Mouse (Mus musculus) midbrain, embryonic 12.5 days (tissue): ENCODE data around the gene Cdcp2. TPM values are rescaled to one million over a fixed set of nuclear protein-coding genes. Genes with fewer than 3 reads are reported as not detected.

Experiments used
- ATAC-seq: fragments of 200-750 bp; cut with Nextera tagmentation; 2 replicates; pipeline ENCODE4 v1.8.0; 2017; ENCODE audit warnings: low read depth, moderate TSS enrichment, moderate library complexity; ENCODE audit not compliant: low FRiP score
- H3K27ac ChIP-seq: fragments of 300-500 bp; sonication (generic); replicated peaks from 2 replicates; pipeline ENCODE4 v1.5.1; 2016; ENCODE audit warnings: mild to moderate bottlenecking
- H3K27me3 ChIP-seq: fragments of 300-500 bp; sonication (generic); 2 replicates; pipeline ENCODE4 v1.6.1; 2016; ENCODE audit warnings: mild to moderate bottlenecking
- H3K36me3 ChIP-seq: fragments of 300-500 bp; sonication (generic); 2 replicates; pipeline ENCODE4 v1.6.1; 2016
- H3K4me1 ChIP-seq: fragments of 300-500 bp; sonication (generic); 2 replicates; pipeline ENCODE4 v1.6.1; 2016
- H3K4me2 ChIP-seq: fragments of 300-500 bp; sonication (generic); replicated peaks from 2 replicates; pipeline ENCODE4 v1.6.1; 2016; ENCODE audit warnings: mild to moderate bottlenecking, moderate library complexity
- H3K4me3 ChIP-seq: fragments of 300-500 bp; sonication (generic); 2 replicates; pipeline ENCODE4 v1.5.1; 2016; ENCODE audit warnings: mild to moderate bottlenecking
- H3K9ac ChIP-seq: fragments of 300-500 bp; sonication (generic); replicated peaks from 2 replicates; pipeline ENCODE4 v1.6.1; 2016; ENCODE audit warnings: mild to moderate bottlenecking, moderate library complexity
- H3K9me3 ChIP-seq: fragments of 300-500 bp; sonication (generic); 2 replicates; pipeline ENCODE4 v1.6.1; 2016; ENCODE audit warnings: mild to moderate bottlenecking
- WGBS: fragments of 180-500 bp; shearing (Covaris S2); methylation state at CpG from one replicate; pipeline ENCODE4 v1.1.7; 2016; 5-methylcytosine and 5-hydroxymethylcytosine counted together
- polyA plus RNA-seq: library from polyadenylated mRNA; unstranded; fragments of >200 nt; fragmentation: Nextera tagmentation; extraction: Ambion mirVana; gene quantifications from 2 replicates; pipeline ENCODE4 v1.2.1, GENCODE M21; 2016

Cdcp2 gene
- polyA plus RNA-seq, 1 experiment from 2014 or later = 0.06 TPM

GRCm38 (mm10) chr4:107138948-107139835 lies 42.5 kb downstream of the Cdcp2 start:
- H3K27me3 ChIP-seq = no peaks in the 10 kb centered on the region; the same call in 1 of the 2 replicates
- H3K4me2 ChIP-seq = no peak overlapping the region
- no peaks in the 10 kb centered on the region for H3K9me3 ChIP-seq
- H3K9ac ChIP-seq = peak overlapping the region; percentile 29
- H3K4me1 ChIP-seq = peaks cover 56% of the 10 kb centered on the region
- ATAC-seq = peak; percentile 61
- peak overlapping the region; percentile 73 for H3K27ac ChIP-seq
- H3K36me3 ChIP-seq = no peaks in the 10 kb centered on the region
- 28% methylated on average over 37 of the region's 37 CpGs for WGBS
- H3K4me3 ChIP-seq = no peak overlapping the region

- no peaks in the 10 kb centered on the region for H3K36me3 ChIP-seq
- no peak for ATAC-seq
- peaks cover 62% of the 10 kb centered on the region for H3K4me1 ChIP-seq
- H3K9me3 ChIP-seq = no peaks in the 10 kb centered on the region
- no peak overlapping the region for H3K9ac ChIP-seq
- H3K27ac ChIP-seq = peak overlapping the region; percentile 73
- H3K4me2 ChIP-seq = no peak overlapping the region
- no peak overlapping the region for H3K4me3 ChIP-seq
- WGBS = 57% methylated on average over 13 of the region's 13 CpGs
- H3K27me3 ChIP-seq = no peaks in the 10 kb centered on the region; the same call in 1 of the 2 replicates
Measured at GRCm38 (mm10) chr4:107139836-107140631, 43.3 kb downstream of the Cdcp2 start.

DNA sequence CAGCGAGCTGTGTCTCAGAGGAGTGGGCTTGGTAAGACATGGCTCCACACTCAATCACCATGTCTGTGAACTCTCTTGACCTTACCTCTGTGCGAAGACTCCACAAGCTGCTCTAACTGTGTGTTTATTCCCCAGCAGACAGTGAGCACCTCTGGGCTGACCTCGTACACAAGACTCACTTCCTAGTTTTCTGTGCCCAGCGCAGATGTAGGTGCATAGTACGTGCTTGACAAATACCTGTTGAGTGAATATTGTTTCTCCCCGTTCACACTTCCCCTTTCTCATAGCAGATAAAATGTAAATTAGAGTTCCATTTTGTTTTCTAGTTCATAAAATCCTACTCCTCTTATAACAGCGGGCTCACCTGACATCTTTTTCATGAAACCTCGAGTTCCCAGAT lies 46.8 kb downstream of the Cdcp2 start:
- ATAC-seq = no peak
- H3K27me3 ChIP-seq = no peaks in the 10 kb centered on the region
- H3K4me1 ChIP-seq = peaks cover 35% of the 10 kb centered on the region
- WGBS = 93% methylated on average over 8 of the region's 8 CpGs
- H3K4me2 ChIP-seq = no peak overlapping the region
- peak overlapping the region; percentile 57; the same call in 1 of the 2 replicates for H3K27ac ChIP-seq
- H3K9ac ChIP-seq = no peak overlapping the region
- no peak overlapping the region for H3K4me3 ChIP-seq
- H3K9me3 ChIP-seq = no peaks in the 10 kb centered on the region
- peaks cover 18% of the 10 kb centered on the region for H3K36me3 ChIP-seq

DNA sequence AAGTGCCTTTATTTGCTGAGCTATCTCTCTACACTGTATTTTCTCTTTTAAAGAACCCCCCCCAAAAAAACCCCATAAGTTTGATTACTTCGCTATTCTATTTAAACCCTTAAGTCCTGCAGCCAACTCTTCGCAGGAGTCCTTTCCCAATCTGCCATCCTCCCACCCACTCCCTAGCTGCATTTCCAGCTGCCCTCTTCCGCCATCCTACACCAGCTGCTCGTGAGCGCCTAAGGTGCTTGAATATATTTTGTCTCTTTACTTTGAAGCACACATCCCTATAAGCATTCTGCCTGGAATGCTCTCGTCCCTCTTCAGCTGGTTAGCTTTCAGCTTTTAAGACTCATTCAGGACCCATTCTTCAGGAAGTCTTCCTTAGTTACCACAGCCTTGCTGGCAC lies 54.3 kb downstream of the Cdcp2 start:
- ATAC-seq = no peak
- Histone ChIP-seq H3K9me3 (no peaks in the 10 kb centered on the region), H3K9ac (no peak overlapping the region), H3K36me3 (peaks cover 24% of the 10 kb centered on the region), H3K4me2 (no peak overlapping the region), H3K4me3 (no peak overlapping the region), H3K27me3 (no peaks in the 10 kb centered on the region), H3K27ac (no peak overlapping the region), H3K4me1 (no peaks in the 10 kb centered on the region)
- 88% methylated on average over 6 of the region's 6 CpGs for WGBS

DNA sequence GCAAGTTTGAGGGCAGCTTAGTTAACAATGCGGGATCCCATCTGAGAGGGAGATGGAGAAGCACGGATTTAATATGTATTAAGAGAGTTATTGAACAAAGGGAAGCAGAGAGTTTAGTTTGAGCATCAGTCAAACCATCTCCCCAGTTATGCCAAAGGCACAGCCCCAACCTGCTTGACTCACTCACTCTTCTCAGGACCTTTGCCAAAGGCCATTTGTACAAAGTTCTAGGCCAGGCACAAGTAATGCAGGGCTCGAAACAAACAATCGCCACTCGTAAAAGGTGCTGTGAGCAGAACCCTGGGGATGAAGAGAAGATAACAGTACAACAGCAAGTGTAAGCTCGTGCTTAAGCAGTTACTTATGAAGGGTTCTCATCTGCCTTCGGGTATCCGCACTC lies 55.9 kb downstream of the Cdcp2 start:
- no peak overlapping the region for H3K4me2 ChIP-seq
- H3K27ac ChIP-seq = no peak overlapping the region
- no peaks in the 10 kb centered on the region for H3K4me1 ChIP-seq
- ATAC-seq = no peak
- peaks cover 15% of the 10 kb centered on the region; the same call in 1 of the 2 replicates for H3K36me3 ChIP-seq
- 91% methylated on average over 8 of the region's 8 CpGs for WGBS
- H3K4me3 ChIP-seq = no peak overlapping the region
- H3K27me3 ChIP-seq = no peaks in the 10 kb centered on the region
- no peaks in the 10 kb centered on the region for H3K9me3 ChIP-seq
- 0 out of 2 replicates have a peak overlapping the region, but pooled peaks have one; percentile 20 for H3K9ac ChIP-seq

GRCm38 (mm10) chr4:107156983-107157401 lies 60.3 kb downstream of the Cdcp2 start:
- no peak for ATAC-seq
- H3K4me2 ChIP-seq = no peak overlapping the region
- no peaks in the 10 kb centered on the region for H3K4me1 ChIP-seq
- no peak overlapping the region for H3K9ac ChIP-seq
- 83% methylated on average over 4 of the region's 4 CpGs for WGBS
- H3K27ac ChIP-seq = no peak overlapping the region
- no peaks in the 10 kb centered on the region for H3K27me3 ChIP-seq
- no peaks in the 10 kb centered on the region for H3K9me3 ChIP-seq
- no peak overlapping the region for H3K4me3 ChIP-seq
- H3K36me3 ChIP-seq = peaks cover 31% of the 10 kb centered on the region; the same call in 1 of the 2 replicates

- Histone ChIP-seq H3K4me2 (no peak overlapping the region), H3K27ac (no peak overlapping the region), H3K9me3 (no peaks in the 10 kb centered on the region), H3K9ac (no peak overlapping the region), H3K27me3 (no peaks in the 10 kb centered on the region), H3K4me1 (no peaks in the 10 kb centered on the region), H3K4me3 (no peak overlapping the region), H3K36me3 (peaks cover 28% of the 10 kb centered on the region; the same call in 1 of the 2 replicates)
- WGBS = 91% methylated on average over 11 of the region's 11 CpGs
- ATAC-seq = no peak
Measured at GRCm38 (mm10) chr4:107159166-107159773, 62.6 kb downstream of the Cdcp2 start.

DNA sequence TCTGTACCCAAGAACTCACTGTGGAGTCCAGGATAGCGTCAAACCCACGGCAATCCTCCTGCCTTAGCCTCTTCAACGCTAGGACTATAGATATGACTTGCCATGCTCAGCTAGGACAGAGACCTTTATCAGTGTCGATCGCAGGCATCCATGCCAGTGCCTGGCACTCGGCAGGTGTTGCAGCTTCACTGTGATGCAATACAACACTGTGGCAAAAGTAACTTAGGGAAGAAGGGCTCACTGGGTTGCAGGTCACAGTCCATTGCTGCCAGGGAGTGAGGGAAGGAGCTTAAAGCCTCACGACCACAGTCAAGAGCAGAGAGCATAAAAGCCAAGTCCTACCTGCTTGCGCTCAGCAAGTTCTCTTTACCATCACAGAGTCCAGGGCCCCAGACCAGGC lies 63.5 kb downstream of the Cdcp2 start:
- no peak for ATAC-seq
- Histone ChIP-seq H3K4me2 (no peak overlapping the region), H3K4me1 (no peaks in the 10 kb centered on the region), H3K9me3 (no peaks in the 10 kb centered on the region), H3K4me3 (no peak overlapping the region), H3K27me3 (no peaks in the 10 kb centered on the region), H3K9ac (no peak overlapping the region), H3K27ac (no peak overlapping the region), H3K36me3 (peaks cover 28% of the 10 kb centered on the region; the same call in 1 of the 2 replicates)
- 91% methylated on average over 8 of the region's 8 CpGs for WGBS

Other genes starting within 250 kb of the Cdcp2 start
- gene Ssbp3, start 186.2 kb upstream of the Cdcp2 start, polyA plus RNA-seq = 277 and 309 TPM in 2 replicates
- 91.0 and 91.9 TPM in 2 replicates for gene Mrpl37, start 30.0 kb upstream of the Cdcp2 start, polyA plus RNA-seq
- 5.8 and 9.5 TPM in 2 replicates for gene Cyb5rl, start 29.9 kb upstream of the Cdcp2 start, polyA plus RNA-seq
- 327 and 347 TPM in 2 replicates for gene Tmem59, start 81.5 kb downstream of the Cdcp2 start, polyA plus RNA-seq
- 28.3 and 37.2 TPM in 2 replicates for gene Tceanc2, start 82.2 kb downstream of the Cdcp2 start, polyA plus RNA-seq
- gene Ldlrad1, start 112.3 kb downstream of the Cdcp2 start, polyA plus RNA-seq = not detected in 2 replicates
- gene Lrrc42, start 156.6 kb downstream of the Cdcp2 start, polyA plus RNA-seq = 59.3 and 61.0 TPM in 2 replicates
- gene Hspb11, start 156.7 kb downstream of the Cdcp2 start, polyA plus RNA-seq = 37.2 and 39.1 TPM in 2 replicates
- gene Dio1, start 210.3 kb downstream of the Cdcp2 start, polyA plus RNA-seq = not detected in 2 replicates
- gene Yipf1, start 217.5 kb downstream of the Cdcp2 start, polyA plus RNA-seq = 39.6 and 41.9 TPM in 2 replicates